Mouse (Mus musculus) left cerebral cortex, postnatal 36 days (tissue): ENCODE data around the gene Ctla4. TPM values are rescaled to one million over a fixed set of nuclear protein-coding genes. Genes with fewer than 3 reads are reported as not detected.

Experiments used
- DNase-seq, 2 experiments: peaks; one replicate each; pipeline ENCODE4 v3.0.0; 2021 to 2022; ENCODE audit warnings: low spot score in 2 of 2, mixed read lengths in 1 of 2
- intact Hi-C: fragments of 180-260 bp; cut with DNase I; formaldehyde crosslinking; loops from one replicate; pipeline ENCODE4 v1.15.1; 2025
- total RNA-seq, 2 experiments: library from RNA; stranded (reverse); gene quantifications; 2 replicates each; pipeline ENCODE4 v1.2.3; 2021

Ctla4 gene
- total RNA-seq, 2 experiments from 2014 or later = not detected

- no peak for DNase-seq
- intact Hi-C loops = no loop called here
Observed at GRCm38 (mm10) chr1:60910796-60911195, 24.0 kb downstream of the Ctla4 start.

GRCm38 (mm10) chr1:60911631-60912030 is 24.8 kb downstream of the Ctla4 start:
- intact Hi-C loops = no loop called here
- DNase-seq = no peak

- intact Hi-C loops = no loop called here
- DNase-seq = no peak
Observed at GRCm38 (mm10) chr1:60913305-60913704, 26.5 kb downstream of the Ctla4 start.

- no peak for DNase-seq
- intact Hi-C loops = no loop called here
Observed at GRCm38 (mm10) chr1:60916281-60916781, 29.5 kb downstream of the Ctla4 start.

- intact Hi-C loops = no loop called here
- no peak for DNase-seq
Observed at GRCm38 (mm10) chr1:60920493-60921355, 33.9 kb downstream of the Ctla4 start.

- DNase-seq = no peak
- intact Hi-C loops = no loop called here
Observed at GRCm38 (mm10) chr1:60929036-60929435, 42.2 kb downstream of the Ctla4 start.

- no peak for DNase-seq
- intact Hi-C loops = no loop called here
Observed at GRCm38 (mm10) chr1:60930397-60930796, 43.6 kb downstream of the Ctla4 start.

- intact Hi-C loops = no loop called here
- no peak for DNase-seq
Observed at GRCm38 (mm10) chr1:60935968-60936581, 49.3 kb downstream of the Ctla4 start.

GRCm38 (mm10) chr1:60936963-60937711 is 50.3 kb downstream of the Ctla4 start:
- no peak for DNase-seq
- intact Hi-C loops = no loop called here

GRCm38 (mm10) chr1:60938256-60938655 is 51.5 kb downstream of the Ctla4 start:
- DNase-seq = no peak
- intact Hi-C loops = no loop called here

GRCm38 (mm10) chr1:60938974-60939373 is 52.2 kb downstream of the Ctla4 start:
- intact Hi-C loops = no loop called here
- no peak for DNase-seq

GRCm38 (mm10) chr1:60940023-60940422 is 53.2 kb downstream of the Ctla4 start:
- intact Hi-C loops = loop anchor here (5.0 kb wide), 1 partner anchor 78 kb away; no protein-coding TSS in a partner anchor
- no peak for DNase-seq

- intact Hi-C loops = loop anchor here (5.0 kb wide), 1 partner anchor 78 kb away; no protein-coding TSS in a partner anchor
Observed at GRCm38 (mm10) chr1:60940620-60941019, 53.8 kb downstream of the Ctla4 start.

GRCm38 (mm10) chr1:60941056-60942048 is 54.6 kb downstream of the Ctla4 start:
- no peak for DNase-seq
- intact Hi-C loops = loop anchor here (5.0 kb wide), 1 partner anchor 79 kb away; no protein-coding TSS in a partner anchor

More at GRCm38 (mm10) chr1:60940620-60941019, 53.8 kb downstream of the Ctla4 start:
- DNase-seq = no peak

GRCm38 (mm10) chr1:60942921-60943320 is 56.1 kb downstream of the Ctla4 start:
- intact Hi-C loops = loop anchor here (5.0 kb wide), 1 partner anchor 81 kb away; no protein-coding TSS in a partner anchor
- DNase-seq = no peak

GRCm38 (mm10) chr1:60945633-60946401 is 59.0 kb downstream of the Ctla4 start:
- DNase-seq = no peak
- intact Hi-C loops = no loop called here

- intact Hi-C loops = no loop called here
- no peak for DNase-seq
Observed at GRCm38 (mm10) chr1:60948112-60948511, 61.3 kb downstream of the Ctla4 start.

- no peak for DNase-seq
- intact Hi-C loops = no loop called here
Observed at GRCm38 (mm10) chr1:60952958-60953357, 66.2 kb downstream of the Ctla4 start.
